Mouse (Mus musculus): ENCODE measurements around the gene Cmtm8.

GRCm38 (mm10) chr9:114888856-114889407 is 45.0 kb upstream of the Cmtm8 start:
- TF ChIP-seq CTCF (IDR thresholded peaks at IDR 0.05; ENCODE audit: low read depth) (peak; percentile 41), EP300 (optimal IDR thresholded peaks at IDR 0.05) (no peak)
